Mouse (Mus musculus): Measurements from ENCODE around the gene Zfp933. TPM values are rescaled to one million over a fixed set of nuclear protein-coding genes. Genes with fewer than 3 reads are reported as not detected.
"Not testable (repeated sequence)": the region's sequence is repeated elsewhere in the genome, so short reads cannot be mapped to it uniquely, and the experiment has no call there.

Zfp933 gene
- polyA plus RNA-seq, 2 experiments, result 5.0 to 7.2 TPM

DNA sequence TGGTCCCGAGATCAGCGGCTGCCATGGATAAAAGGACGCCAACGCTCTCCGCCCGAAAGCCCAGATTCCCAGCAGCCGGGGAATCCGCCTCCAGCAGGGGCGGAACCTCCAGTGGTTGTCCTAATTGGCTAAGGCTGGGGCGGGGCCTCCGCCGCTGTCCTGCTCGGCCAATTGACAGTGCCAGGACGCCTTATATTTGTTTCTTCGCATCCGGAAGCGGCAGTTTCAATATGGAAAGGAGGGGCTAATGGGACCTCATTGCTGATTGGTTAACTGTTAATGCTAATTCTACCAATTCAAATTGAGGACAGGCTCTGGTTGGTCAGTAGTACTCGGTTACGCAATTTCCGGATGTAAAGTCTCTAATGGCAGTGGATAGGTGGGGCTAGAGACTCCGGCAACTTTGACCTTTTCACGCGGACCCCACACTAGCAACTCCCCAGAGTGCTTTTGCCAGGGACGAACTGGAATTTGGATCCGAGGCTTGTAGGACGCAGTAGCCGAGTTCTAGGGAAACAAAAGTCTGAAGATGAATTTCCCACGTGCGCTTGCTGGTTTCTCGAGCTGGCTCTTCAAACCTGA, 20.4 kb upstream of the Zfp933 start, which contains the start of the genes Miip and Fv1:
Gene Miip (minus strand): TSS at position 367 of the 582 bp plus-strand sequence.
Gene Fv1 (plus strand): TSS at position 530 of the 582 bp plus-strand sequence.
- ATAC-seq (ENCODE audit: low FRiP score, low read depth) (peak; percentile 99), DNase-seq (ENCODE audit: low spot score) (peak; percentile 99)
- H3K27ac ChIP-seq (replicated peaks; ENCODE audit: low read depth, low read length), result peak within 1 kb of the TSS; percentile 75
- H3K4me2 ChIP-seq (replicated peaks; ENCODE audit: low read depth, low read length, severe bottlenecking), result peak within 1 kb of the TSS; percentile 86
- peaks cover 34% of the 10 kb centered on the region for H3K36me3 ChIP-seq (ENCODE audit: control insufficient read depth, insufficient read depth, low read length)
- peak within 1 kb of the TSS; percentile 76 for H3K4me3 ChIP-seq (replicated peaks; ENCODE audit: low read length)
- TF ChIP-seq POLR2A (IDR thresholded peaks at IDR 0.05; ENCODE audit: borderline replicate concordance, extremely low read depth, insufficient read depth, insufficient read length), result no peak; the same call in 1 of the 2 replicates
- H3K9me3 ChIP-seq (ENCODE audit: control insufficient read depth, low read length), result no peaks in the 10 kb centered on the region
- peaks cover 15% of the 10 kb centered on the region for H3K4me1 ChIP-seq (ENCODE audit: control insufficient read depth, insufficient read depth, low read length)
- H3K9ac ChIP-seq (ENCODE audit: low read depth, low read length, severe bottlenecking), result peak within 1 kb of the TSS; percentile 72
- no peaks in the 10 kb centered on the region for H3K27me3 ChIP-seq (ENCODE audit: control insufficient read depth, insufficient read depth, low read length)
- under 1% methylated on average over 27 of the region's 30 CpGs for WGBS

DNA sequence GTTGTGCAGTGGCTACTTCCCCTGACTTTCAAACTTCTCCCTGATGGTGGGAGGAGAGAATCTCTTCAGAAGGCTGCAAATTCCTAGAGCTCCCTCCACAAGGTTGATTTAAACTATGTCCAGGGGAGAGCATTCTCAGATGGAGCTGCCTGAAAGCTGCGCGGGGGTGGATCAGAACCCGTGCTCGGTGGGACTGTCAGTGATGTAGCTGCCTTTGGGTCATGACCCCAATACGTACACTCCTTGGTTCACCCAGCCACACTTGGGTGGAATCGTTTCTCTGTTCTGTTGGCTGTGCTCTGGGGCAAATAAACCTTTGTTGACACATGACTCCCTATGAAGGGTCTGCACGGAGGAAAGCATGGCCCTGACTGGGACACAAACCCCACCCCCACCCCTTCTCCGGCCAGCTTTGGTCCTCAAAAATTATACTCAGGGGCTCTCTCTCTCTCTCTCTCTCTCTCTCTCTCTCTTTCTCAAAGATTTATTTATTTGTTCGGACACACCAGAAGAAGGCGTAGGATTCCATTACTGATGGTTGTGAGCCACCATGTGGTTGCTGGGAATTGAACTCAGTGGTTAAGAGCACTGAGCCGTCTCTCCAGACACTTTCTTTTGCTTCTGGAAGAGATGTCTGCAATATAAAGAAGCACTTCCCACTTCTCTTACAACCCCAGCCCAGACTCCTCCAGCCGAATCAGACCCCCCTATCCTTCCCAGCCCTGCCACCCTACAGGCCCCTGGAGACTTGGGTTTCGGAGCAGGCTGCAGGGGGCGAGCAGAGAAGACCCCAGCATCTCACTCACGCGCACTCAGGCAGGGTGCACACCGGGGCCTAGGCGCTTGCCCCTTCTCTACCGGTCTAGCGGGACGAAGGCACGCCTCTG, 19.6 kb upstream of the Zfp933 start:
- ATAC-seq (ENCODE audit: low FRiP score, low read depth), result peak; percentile 33
- Histone ChIP-seq H3K27ac (replicated peaks; ENCODE audit: low read depth, low read length) (peak overlapping the region; percentile 75), H3K4me1 (ENCODE audit: control insufficient read depth, insufficient read depth, low read length) (peaks cover 15% of the 10 kb centered on the region), H3K36me3 (ENCODE audit: control insufficient read depth, insufficient read depth, low read length) (peaks cover 32% of the 10 kb centered on the region), H3K9ac (ENCODE audit: low read depth, low read length, severe bottlenecking) (peak overlapping the region; percentile 72), H3K4me2 (replicated peaks; ENCODE audit: low read depth, low read length, severe bottlenecking) (peak overlapping the region; percentile 67), H3K27me3 (ENCODE audit: control insufficient read depth, insufficient read depth, low read length) (no peaks in the 10 kb centered on the region), H3K4me3 (replicated peaks; ENCODE audit: low read length) (peak overlapping the region; percentile 76), H3K9me3 (ENCODE audit: control insufficient read depth, low read length) (no peaks in the 10 kb centered on the region)
- DNase-seq (ENCODE audit: low spot score), result no peak
- 0 out of 2 replicates have a peak, but pooled peaks have one; percentile 46 for TF ChIP-seq POLR2A (IDR thresholded peaks at IDR 0.05; ENCODE audit: borderline replicate concordance, extremely low read depth, insufficient read depth, insufficient read length)
- 7% methylated on average over 22 of the region's 22 CpGs for WGBS

- ATAC-seq (ENCODE audit: low FRiP score, low read depth); H3K9me3 ChIP-seq (ENCODE audit: control insufficient read depth, low read length); H3K4me2 ChIP-seq (replicated peaks; ENCODE audit: low read depth, low read length, severe bottlenecking); H3K9ac ChIP-seq (ENCODE audit: low read depth, low read length, severe bottlenecking); DNase-seq (ENCODE audit: low spot score); H3K27ac ChIP-seq (replicated peaks; ENCODE audit: low read depth, low read length); H3K27me3 ChIP-seq (ENCODE audit: control insufficient read depth, insufficient read depth, low read length); H3K4me3 ChIP-seq (replicated peaks; ENCODE audit: low read length): not testable (repeated sequence)
- WGBS, result 42% methylated on average over 3 of the region's 3 CpGs
- Histone ChIP-seq H3K4me1 (ENCODE audit: control insufficient read depth, insufficient read depth, low read length) (peaks cover 15% of the 10 kb centered on the region), H3K36me3 (ENCODE audit: control insufficient read depth, insufficient read depth, low read length) (peaks cover 34% of the 10 kb centered on the region)
Observed at GRCm38 (mm10) chr4:147866793-147867192, 18.6 kb upstream of the Zfp933 start.

- Histone ChIP-seq H3K36me3 (ENCODE audit: control insufficient read depth, insufficient read depth, low read length) (peaks cover 41% of the 10 kb centered on the region), H3K9ac (ENCODE audit: low read depth, low read length, severe bottlenecking) (no peak overlapping the region), H3K27me3 (ENCODE audit: control insufficient read depth, insufficient read depth, low read length) (no peaks in the 10 kb centered on the region), H3K9me3 (ENCODE audit: control insufficient read depth, low read length) (no peaks in the 10 kb centered on the region), H3K4me3 (replicated peaks; ENCODE audit: low read length) (no peak overlapping the region), H3K4me2 (replicated peaks; ENCODE audit: low read depth, low read length, severe bottlenecking) (no peak overlapping the region), H3K4me1 (ENCODE audit: control insufficient read depth, insufficient read depth, low read length) (peaks cover 15% of the 10 kb centered on the region), H3K27ac (replicated peaks; ENCODE audit: low read depth, low read length) (no peak overlapping the region)
- no peak for TF ChIP-seq POLR2A (IDR thresholded peaks at IDR 0.05; ENCODE audit: borderline replicate concordance, extremely low read depth, insufficient read depth, insufficient read length)
- DNase-seq (ENCODE audit: low spot score) (no peak), ATAC-seq (ENCODE audit: low FRiP score, low read depth) (no peak)
- WGBS, result 96% methylated on average over 9 of the region's 9 CpGs
Observed at GRCm38 (mm10) chr4:147866056-147866455, 17.9 kb upstream of the Zfp933 start.

DNA sequence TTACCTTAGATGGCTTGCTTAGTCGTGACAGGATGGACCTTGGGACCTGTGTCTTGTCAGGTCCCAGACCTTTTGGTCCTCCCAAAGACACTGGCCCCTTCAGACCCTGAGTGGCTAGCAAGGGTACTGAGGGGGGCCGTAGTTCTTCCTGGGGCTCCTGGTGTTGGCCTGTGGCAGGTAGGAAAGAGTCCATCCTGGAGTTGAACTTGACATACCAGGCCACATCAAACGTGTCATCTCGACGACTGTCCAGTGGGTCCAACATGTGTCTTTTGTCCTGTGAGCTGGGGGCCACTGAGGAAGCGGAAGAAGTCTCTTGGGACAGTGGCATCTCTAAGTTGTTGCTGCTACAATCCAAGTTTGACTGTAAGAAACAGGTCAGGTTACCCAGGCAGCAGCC, 17.5 kb upstream of the Zfp933 start:
- Histone ChIP-seq H3K4me1 (ENCODE audit: control insufficient read depth, insufficient read depth, low read length) (peaks cover 15% of the 10 kb centered on the region), H3K36me3 (ENCODE audit: control insufficient read depth, insufficient read depth, low read length) (peaks cover 45% of the 10 kb centered on the region), H3K9me3 (ENCODE audit: control insufficient read depth, low read length) (no peaks in the 10 kb centered on the region), H3K4me2 (replicated peaks; ENCODE audit: low read depth, low read length, severe bottlenecking) (no peak overlapping the region), H3K4me3 (replicated peaks; ENCODE audit: low read length) (no peak overlapping the region), H3K27ac (replicated peaks; ENCODE audit: low read depth, low read length) (no peak overlapping the region), H3K27me3 (ENCODE audit: control insufficient read depth, insufficient read depth, low read length) (no peaks in the 10 kb centered on the region), H3K9ac (ENCODE audit: low read depth, low read length, severe bottlenecking) (no peak overlapping the region)
- DNase-seq (ENCODE audit: low spot score), result no peak
- ATAC-seq (ENCODE audit: low FRiP score, low read depth), result no peak
- TF ChIP-seq POLR2A (IDR thresholded peaks at IDR 0.05; ENCODE audit: borderline replicate concordance, extremely low read depth, insufficient read depth, insufficient read length), result no peak
- WGBS, result 93% methylated on average over 6 of the region's 6 CpGs
